Mouse (Mus musculus) limb, embryonic 14.5 days (tissue): ENCODE measurements at regions not wholly inside any gene's neighbourhood (a gene's known extent, or its start where the extent isn't known, plus 50 kb on each side); places are given as distances from the start of the nearest gene placed in this dataset.
A peak's percentile ranks its signal among the peaks of the same experiment; 100 is the strongest.

Experiments used
- ATAC-seq: fragments of 200-750 bp; cut with Nextera tagmentation; 2 replicates; pipeline ENCODE4 v1.8.0; 2017; ENCODE audit warnings: low read depth, moderate number of reproducible peaks, moderate TSS enrichment; ENCODE audit not compliant: low FRiP score
- DNase-seq: peaks from one replicate; pipeline ENCODE4 v3.0.0-alpha.2; 2015; ENCODE audit warnings: low spot score
- H3K27ac ChIP-seq: fragments of 300-500 bp; sonication (generic); replicated peaks from 2 replicates; pipeline ENCODE4 v1.5.1; 2014; ENCODE audit warnings: low read depth, mild to moderate bottlenecking, low read length, moderate library complexity, mixed read lengths
- H3K27me3 ChIP-seq: fragments of 300-500 bp; sonication (generic); 2 replicates; pipeline ENCODE4 v1.6.1; 2014; ENCODE audit warnings: low read length, mixed read lengths; ENCODE audit not compliant: control insufficient read depth, insufficient read depth
- H3K36me3 ChIP-seq: fragments of 300-500 bp; sonication (generic); 2 replicates; pipeline ENCODE4 v1.6.1; 2014; ENCODE audit warnings: mild to moderate bottlenecking, low read length, moderate library complexity, mixed read lengths; ENCODE audit not compliant: control insufficient read depth, insufficient read depth
- H3K4me1 ChIP-seq: fragments of 300-500 bp; sonication (generic); 2 replicates; pipeline ENCODE4 v1.6.1; 2014; ENCODE audit warnings: antibody characterized with exemption, low read length, mixed read lengths; ENCODE audit not compliant: control insufficient read depth, insufficient read depth
- H3K4me2 ChIP-seq: fragments of 300-500 bp; sonication (generic); replicated peaks from 2 replicates; pipeline ENCODE4 v1.6.1; 2014; ENCODE audit warnings: low read depth, mild to moderate bottlenecking, low read length, moderate library complexity; ENCODE audit not compliant: severe bottlenecking
- H3K4me3 ChIP-seq: fragments of 300-500 bp; sonication (generic); replicated peaks from 2 replicates; pipeline ENCODE4 v1.5.1; 2014; ENCODE audit warnings: low read length
- H3K9ac ChIP-seq: fragments of 300-500 bp; sonication (generic); 2 replicates; pipeline ENCODE4 v1.6.1; 2014; ENCODE audit warnings: mild to moderate bottlenecking, low read depth, low read length, moderate library complexity; ENCODE audit not compliant: severe bottlenecking
- H3K9me3 ChIP-seq: fragments of 300-500 bp; sonication (generic); 2 replicates; pipeline ENCODE4 v1.6.1; 2016; ENCODE audit warnings: low read length; ENCODE audit not compliant: control insufficient read depth
- POLR2A ChIP-seq: fragments of 200-500 bp; IDR thresholded peaks from 2 replicates; pipeline ENCODE4 v1.8.0; 2012; ENCODE audit warnings: inconsistent platforms, mild to moderate bottlenecking, moderate library complexity, borderline replicate concordance; ENCODE audit not compliant: insufficient read depth, insufficient read length; ENCODE audit errors: extremely low read depth
- WGBS: fragments of 180-500 bp; shearing (Covaris S2); extraction: QIAGEN DNeasy Blood & Tissue Kit; methylation state at CpG from one replicate; pipeline ENCODE4 v1.1.7; 2014; 5-methylcytosine and 5-hydroxymethylcytosine counted together

DNA sequence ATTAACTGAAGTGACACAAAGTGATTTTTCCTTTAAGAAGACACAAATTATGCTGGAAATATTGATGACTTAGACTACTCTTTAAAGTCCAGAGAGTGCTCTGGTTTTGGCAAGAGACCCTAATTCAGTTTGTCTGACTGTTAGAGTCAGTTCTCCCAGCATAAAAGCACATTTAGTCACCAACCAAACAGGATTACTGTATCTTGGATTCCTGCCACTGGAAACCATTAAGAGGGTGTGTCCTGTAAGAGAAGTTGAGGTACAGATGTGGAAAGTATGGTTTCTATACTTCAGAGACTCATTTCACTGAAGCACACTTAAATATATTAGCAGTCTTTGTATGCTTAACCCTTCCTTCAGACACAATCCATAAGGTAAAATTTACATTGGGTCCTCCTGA, 745.3 kb downstream of the Hdgfl1 start:
- DNase-seq = peak; percentile 82
- Histone ChIP-seq H3K4me2 (no peak overlapping the region), H3K4me3 (no peak overlapping the region), H3K9me3 (no peaks in the 10 kb centered on the region), H3K27me3 (no peaks in the 10 kb centered on the region), H3K9ac (no peak overlapping the region), H3K4me1 (peaks cover 3% of the 10 kb centered on the region; the same call in 1 of the 2 replicates), H3K36me3 (no peaks in the 10 kb centered on the region), H3K27ac (no peak overlapping the region)
- ATAC-seq = peak; percentile 50; the same call in 1 of the 2 replicates
- no peak for TF ChIP-seq POLR2A

GRCm38 (mm10) chr13:26020491-26020890, 749.5 kb downstream of the Hdgfl1 start:
- Histone ChIP-seq H3K9ac (no peak overlapping the region), H3K4me2 (no peak overlapping the region), H3K4me3 (no peak overlapping the region), H3K36me3 (no peaks in the 10 kb centered on the region), H3K4me1 (peaks cover 3% of the 10 kb centered on the region; the same call in 1 of the 2 replicates), H3K27ac (no peak overlapping the region), H3K27me3 (no peaks in the 10 kb centered on the region), H3K9me3 (no peaks in the 10 kb centered on the region)
- TF ChIP-seq POLR2A = no peak
- ATAC-seq (no peak), DNase-seq (no peak)
- 58% methylated on average over 2 of the region's 2 CpGs for WGBS

- H3K4me2 ChIP-seq = no peak overlapping the region
- 91% methylated on average over 1 of the region's 1 CpGs for WGBS
- no peaks in the 10 kb centered on the region for H3K27me3 ChIP-seq
- H3K4me3 ChIP-seq = no peak overlapping the region
- no peak overlapping the region for H3K27ac ChIP-seq
- ATAC-seq = no peak
- no peaks in the 10 kb centered on the region for H3K36me3 ChIP-seq
- no peaks in the 10 kb centered on the region for H3K4me1 ChIP-seq
- H3K9me3 ChIP-seq = no peaks in the 10 kb centered on the region
- no peak overlapping the region for H3K9ac ChIP-seq
- TF ChIP-seq POLR2A = no peak
- no peak for DNase-seq
Measured at GRCm38 (mm10) chr13:26009131-26009530, 738.8 kb upstream of the Nrsn1 start.

GRCm38 (mm10) chr13:26004768-26005560, 734.7 kb upstream of the Nrsn1 start:
- no peak for DNase-seq
- WGBS = 87% methylated on average over 7 of the region's 7 CpGs

GRCm38 (mm10) chr13:25993526-25993925, 723.2 kb upstream of the Nrsn1 start:
- H3K9ac ChIP-seq = no peak overlapping the region
- WGBS = 41% methylated on average over 1 of the region's 1 CpGs
- no peak overlapping the region for H3K27ac ChIP-seq
- no peaks in the 10 kb centered on the region for H3K36me3 ChIP-seq
- DNase-seq = no peak
- no peak for ATAC-seq
- H3K4me1 ChIP-seq = no peaks in the 10 kb centered on the region
- no peaks in the 10 kb centered on the region for H3K27me3 ChIP-seq
- no peak for TF ChIP-seq POLR2A
- no peak overlapping the region for H3K4me3 ChIP-seq
- no peak overlapping the region for H3K4me2 ChIP-seq
- H3K9me3 ChIP-seq = no peaks in the 10 kb centered on the region

More at GRCm38 (mm10) chr13:26004768-26005560, 734.7 kb upstream of the Nrsn1 start:
- no peaks in the 10 kb centered on the region for H3K9me3 ChIP-seq
- ATAC-seq = no peak
- H3K27me3 ChIP-seq = no peaks in the 10 kb centered on the region
- no peak overlapping the region for H3K4me3 ChIP-seq
- H3K36me3 ChIP-seq = no peaks in the 10 kb centered on the region
- no peak overlapping the region for H3K4me2 ChIP-seq
- no peaks in the 10 kb centered on the region for H3K4me1 ChIP-seq
- H3K27ac ChIP-seq = no peak overlapping the region
- TF ChIP-seq POLR2A = no peak
- no peak overlapping the region for H3K9ac ChIP-seq
